Mouse (Mus musculus): ENCODE data around the gene Tprn. TPM values are rescaled to one million over a fixed set of nuclear protein-coding genes. Genes with fewer than 3 reads are reported as not detected.
A peak's percentile ranks its signal among the peaks of the same experiment; 100 is the strongest.

Gene Tprn
- total RNA-seq, 2 experiments from 2014 or later: 13.9 to 14.0 TPM

- peak in 1 of 2 experiments; percentile 19 for DNase-seq (ENCODE audit: low spot score in 2 of 2)
These were observed 29.0 kb downstream of the Tprn start for GRCm38 (mm10) chr2:25291184-25292053.

DNA sequence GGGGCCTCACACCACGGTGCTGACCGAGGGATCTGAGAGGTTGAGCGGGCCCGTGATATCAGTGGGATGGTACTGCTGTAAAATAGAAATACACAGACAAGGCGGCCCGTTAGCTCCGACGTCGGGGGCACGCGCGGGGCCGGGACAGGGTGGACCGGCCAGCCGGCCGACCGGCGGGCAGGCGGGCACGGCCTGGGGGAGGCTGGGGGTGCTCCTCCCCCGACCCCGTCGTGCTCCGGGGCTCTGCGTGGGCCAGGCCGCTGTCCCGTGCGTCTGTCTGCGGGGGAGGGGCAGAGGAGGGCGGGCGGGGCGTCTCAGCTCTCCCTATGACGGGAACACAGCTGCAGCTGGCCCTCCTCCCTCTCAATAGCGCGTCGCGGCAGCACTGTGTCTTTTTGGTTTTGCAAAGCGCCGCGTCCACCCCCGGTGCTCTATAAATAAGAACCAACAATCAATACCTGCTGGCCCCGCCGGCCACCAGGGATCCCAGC is 29.7 kb downstream of the Tprn start:
- DNase-seq (ENCODE audit: low spot score in 2 of 2): peak in 1 of 2 experiments; percentile 30

GRCm38 (mm10) chr2:25292856-25293255 is 30.4 kb downstream of the Tprn start:
- peak; percentile 78 to 84 for DNase-seq (ENCODE audit: low spot score in 2 of 2)

- DNase-seq (ENCODE audit: low spot score in 2 of 2): no peak
These were observed 31.3 kb downstream of the Tprn start for GRCm38 (mm10) chr2:25293706-25294105.

GRCm38 (mm10) chr2:25297093-25297492 is 34.7 kb downstream of the Tprn start:
- DNase-seq (ENCODE audit: low spot score in 2 of 2): no peak

DNA sequence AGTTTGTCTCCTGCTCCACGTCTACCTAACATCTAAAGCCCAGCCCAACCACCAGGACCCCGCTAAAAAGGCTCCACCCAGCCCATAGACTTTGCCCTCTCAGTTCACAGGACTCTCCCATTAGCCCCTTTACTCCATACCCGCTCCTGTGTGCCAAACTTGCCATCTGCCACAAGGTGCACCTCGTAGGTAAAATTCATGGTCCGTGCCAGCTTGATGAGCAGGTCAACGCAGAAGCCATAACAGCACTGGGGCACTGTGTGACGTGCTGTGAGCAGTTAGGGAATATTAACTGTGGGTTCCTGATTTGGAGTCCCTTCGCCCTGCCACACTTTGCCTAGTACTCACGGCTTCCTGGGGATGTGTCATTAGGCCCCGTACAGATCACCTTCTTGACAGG is 35.6 kb downstream of the Tprn start:
- no peak for DNase-seq (ENCODE audit: low spot score in 2 of 2)

- no peak for DNase-seq (ENCODE audit: low spot score in 2 of 2)
These were observed 41.0 kb downstream of the Tprn start for GRCm38 (mm10) chr2:25303452-25303851.

DNA sequence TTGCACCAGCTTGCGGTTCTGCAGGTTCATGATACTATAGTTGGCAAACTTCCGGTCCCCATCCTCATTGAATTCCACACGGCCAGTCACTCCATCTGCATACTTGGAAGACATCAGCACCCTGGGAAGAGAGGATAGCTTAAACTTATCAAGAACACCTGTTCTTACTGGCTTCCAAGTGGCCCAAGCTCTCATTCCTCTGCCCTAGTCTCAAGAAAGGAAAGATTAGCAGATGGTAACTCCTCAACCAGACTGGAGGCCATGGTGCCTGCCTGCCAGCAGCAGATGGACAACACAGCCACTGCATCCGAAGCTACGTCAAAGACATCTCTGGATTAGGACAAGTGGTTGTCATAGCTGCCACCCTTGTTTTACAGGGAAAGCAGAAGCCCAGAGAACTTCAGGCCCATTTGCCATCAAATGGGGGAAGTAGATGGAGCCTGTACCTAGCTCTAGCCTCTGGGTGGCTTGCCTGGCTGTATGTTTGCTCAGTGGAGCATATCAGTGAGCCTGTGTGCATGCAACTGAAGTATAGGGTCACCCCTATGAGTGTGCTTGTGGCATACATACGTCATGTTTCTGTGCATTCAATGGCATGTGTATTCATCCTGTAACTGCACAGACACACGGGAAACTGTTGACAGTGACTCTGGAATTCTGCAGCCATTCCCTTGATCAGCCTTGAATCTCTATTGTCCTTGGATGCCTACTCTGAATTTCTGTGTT is 41.7 kb downstream of the Tprn start:
- DNase-seq (ENCODE audit: low spot score in 2 of 2): no peak

DNA sequence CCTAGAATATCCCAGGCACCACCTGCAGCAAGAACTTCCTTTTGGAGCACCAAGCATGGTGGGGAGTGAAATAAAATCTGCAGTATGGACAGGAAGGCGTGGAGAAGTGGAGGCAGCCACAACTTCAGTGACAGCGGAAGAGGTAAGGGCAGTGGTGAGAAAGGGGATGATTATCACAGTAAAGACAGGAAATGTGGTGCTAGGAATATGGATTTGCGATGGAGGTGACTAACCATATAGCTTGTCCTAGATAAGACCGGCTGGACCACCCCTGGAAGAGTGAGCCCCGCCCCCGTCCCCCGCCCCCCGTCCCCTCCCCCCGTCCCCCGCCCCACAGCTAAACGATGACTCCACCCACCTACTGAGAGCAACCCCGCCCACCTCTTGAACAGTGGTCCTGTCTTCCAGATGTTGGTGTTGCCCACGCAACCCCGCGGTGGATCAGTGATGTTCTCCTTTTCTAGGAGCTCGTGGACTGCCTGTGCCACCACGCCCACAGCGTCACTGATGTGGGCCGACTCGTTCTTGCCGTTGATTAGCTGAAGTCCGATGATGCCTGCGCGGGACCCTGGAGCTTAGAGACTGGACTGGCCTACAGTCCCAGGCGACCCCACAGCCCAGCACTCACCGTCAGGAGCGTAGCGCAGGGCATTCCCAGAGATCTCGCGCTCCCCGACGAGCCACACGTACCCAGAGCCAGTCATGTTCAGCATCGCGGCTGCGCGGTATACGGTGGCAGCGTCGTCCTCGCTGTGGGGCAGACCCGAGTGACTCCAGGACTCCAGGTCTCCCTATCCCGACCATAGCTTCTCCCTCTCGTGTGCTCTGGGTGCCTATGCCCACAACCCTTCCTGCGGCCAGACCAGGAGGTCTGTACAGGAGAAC is 42.5 kb downstream of the Tprn start:
- peak; percentile 49 to 64 for DNase-seq (ENCODE audit: low spot score in 2 of 2)

DNA sequence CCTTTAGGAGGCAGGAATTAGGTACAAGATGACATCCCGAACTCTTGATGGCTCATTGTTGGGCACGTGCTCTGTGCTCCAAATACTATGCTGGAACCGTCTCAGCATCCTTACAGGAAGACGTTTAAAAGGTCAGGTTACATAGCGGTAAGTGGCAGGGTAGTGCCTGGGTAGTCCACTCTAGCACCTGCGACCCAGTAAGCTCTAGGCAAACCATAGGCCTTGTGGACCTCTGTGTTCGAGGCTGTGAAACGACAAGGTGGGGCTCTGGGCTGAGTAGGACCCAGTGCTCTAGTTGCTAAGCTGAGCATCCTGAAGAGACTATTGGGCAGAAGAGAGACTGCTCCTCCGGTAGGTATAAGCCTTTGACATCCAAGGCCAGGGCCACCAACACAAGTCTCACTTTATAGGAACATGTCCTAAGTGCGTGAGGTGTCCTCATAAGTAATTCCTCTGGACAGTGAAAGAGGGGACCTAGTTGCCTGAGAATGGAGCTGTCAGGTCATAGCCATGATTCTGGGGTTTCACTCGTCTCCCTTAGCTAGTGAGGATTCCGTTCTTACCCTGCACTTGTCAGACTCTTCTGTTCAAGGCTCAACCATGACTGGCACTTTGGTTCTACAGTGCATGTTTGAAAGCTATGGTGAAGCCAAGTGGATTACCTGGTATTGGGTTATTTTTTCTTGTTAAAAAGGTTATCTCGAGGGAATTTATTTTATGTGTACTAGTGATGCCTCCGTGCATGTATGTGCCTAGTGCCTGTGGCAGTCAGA is 43.4 kb downstream of the Tprn start:
- no peak for DNase-seq (ENCODE audit: low spot score in 2 of 2)

GRCm38 (mm10) chr2:25310180-25310579 is 47.8 kb downstream of the Tprn start:
- DNase-seq (ENCODE audit: low spot score in 2 of 2): no peak

DNA sequence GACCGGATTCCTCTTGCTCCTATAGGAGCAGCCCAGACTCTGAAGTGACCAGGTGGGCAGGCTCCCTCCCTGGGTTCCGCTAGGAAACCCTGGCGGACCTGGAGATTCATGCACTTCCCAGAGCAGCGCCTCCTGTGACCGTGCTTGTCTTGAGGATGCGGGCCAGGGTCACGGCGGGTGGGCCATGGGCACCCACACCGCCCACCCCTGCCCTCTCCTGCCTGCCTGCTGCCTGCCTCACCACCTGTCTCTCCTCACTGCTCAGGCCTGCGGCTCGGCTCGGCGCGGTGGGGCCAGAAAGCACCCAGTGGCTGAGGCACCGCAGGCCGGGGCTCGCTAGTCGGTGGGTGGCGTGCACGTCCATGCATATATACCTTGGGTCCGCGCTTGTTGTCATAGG is 48.6 kb downstream of the Tprn start:
- no peak for DNase-seq (ENCODE audit: low spot score in 2 of 2)

DNA sequence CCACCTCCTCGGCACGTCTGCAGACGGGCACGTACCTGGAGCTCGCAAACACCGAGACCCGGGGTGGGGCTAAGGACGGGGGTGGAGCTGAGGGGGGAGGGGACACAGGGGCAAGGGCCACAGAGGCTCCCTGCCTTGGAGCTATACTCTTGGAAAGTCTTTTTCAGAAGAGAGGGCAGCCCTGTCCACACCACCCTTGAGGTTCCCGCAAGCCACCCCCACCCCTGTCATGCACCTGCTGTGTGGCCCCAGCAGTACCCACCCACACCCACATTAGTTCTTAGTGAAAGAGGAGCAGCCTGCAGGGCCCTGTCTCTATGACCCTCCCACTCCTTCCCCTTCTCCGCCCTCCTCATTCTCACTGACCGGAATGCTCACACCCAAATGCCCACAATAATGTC is 49.1 kb downstream of the Tprn start:
- no peak for DNase-seq (ENCODE audit: low spot score in 2 of 2)

DNA sequence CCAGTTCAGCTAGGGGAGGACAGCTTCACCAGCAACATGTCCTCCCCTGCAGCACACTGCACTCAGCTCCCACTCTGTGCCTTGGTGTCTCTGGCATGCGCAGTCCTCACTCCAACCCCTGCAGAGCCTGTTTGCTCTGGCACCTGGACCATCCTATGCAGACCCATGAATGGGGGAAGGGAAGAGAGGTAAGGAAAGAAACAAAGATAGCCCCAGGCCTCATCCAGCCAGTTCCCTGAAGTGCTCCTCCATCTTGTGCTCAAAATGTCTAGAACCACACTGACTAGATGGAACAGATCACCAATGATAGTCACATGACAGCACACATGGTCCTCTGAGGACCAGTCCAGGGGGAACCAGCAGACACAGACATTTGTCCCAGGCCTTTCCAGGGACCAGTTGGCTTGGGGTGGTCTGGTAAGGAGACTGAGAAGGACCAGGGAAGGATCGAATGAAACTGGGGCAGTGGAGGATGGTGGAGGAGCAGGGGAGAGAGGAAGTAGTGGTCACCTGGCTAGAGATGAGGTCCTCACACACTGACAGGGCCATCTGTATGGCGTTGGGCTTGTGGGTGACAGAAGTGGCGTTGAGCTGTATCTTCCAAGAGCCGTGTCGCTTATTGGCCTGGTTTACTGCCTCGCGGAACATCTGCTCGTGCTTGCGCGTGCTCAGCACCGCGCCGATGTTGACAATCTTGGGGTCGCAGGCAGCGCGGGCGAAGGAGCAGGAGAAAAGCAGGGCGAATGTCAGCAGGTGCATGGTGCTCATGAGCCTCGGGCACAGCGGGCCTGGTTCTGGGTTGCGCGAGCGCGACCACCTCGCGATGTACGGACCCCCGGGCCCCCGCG is 55.9 kb downstream of the Tprn start:
- peak in 1 of 2 experiments; percentile 32 for DNase-seq (ENCODE audit: low spot score in 2 of 2)

GRCm38 (mm10) chr2:25318971-25319773 is 56.8 kb downstream of the Tprn start, which contains the start of gene Grin1:
Gene Grin1 (minus strand): TSS chr2:25319187.
- peak; percentile 78 to 83 for DNase-seq (ENCODE audit: low spot score in 2 of 2)
